Mouse (Mus musculus): ENCODE results near the gene Snx29. TPM values are rescaled to one million over a fixed set of nuclear protein-coding genes. Genes with fewer than 3 reads are reported as not detected.

Gene Snx29
- polyA plus RNA-seq, 1 experiment from 2014 or later, result 12.1 TPM

GRCm38 (mm10) chr16:11757951-11758350 lies 435.2 kb downstream of the Snx29 start:
- no peak overlapping the region for H3K4me3 ChIP-seq
- H3K27me3 ChIP-seq (replicated peaks; ENCODE audit: low read depth, poor library complexity, severe bottlenecking), result no peaks in the 10 kb centered on the region
- no peak overlapping the region for H3K27ac ChIP-seq (replicated peaks)
- 87% methylated on average over 7 of the region's 7 CpGs for WGBS
- no peaks in the 10 kb centered on the region for H3K9me3 ChIP-seq
- H3K36me3 ChIP-seq (replicated peaks), result no peaks in the 10 kb centered on the region
- no peaks in the 10 kb centered on the region for H3K4me1 ChIP-seq
- DNase-seq (ENCODE audit: low spot score), result no peak

DNA sequence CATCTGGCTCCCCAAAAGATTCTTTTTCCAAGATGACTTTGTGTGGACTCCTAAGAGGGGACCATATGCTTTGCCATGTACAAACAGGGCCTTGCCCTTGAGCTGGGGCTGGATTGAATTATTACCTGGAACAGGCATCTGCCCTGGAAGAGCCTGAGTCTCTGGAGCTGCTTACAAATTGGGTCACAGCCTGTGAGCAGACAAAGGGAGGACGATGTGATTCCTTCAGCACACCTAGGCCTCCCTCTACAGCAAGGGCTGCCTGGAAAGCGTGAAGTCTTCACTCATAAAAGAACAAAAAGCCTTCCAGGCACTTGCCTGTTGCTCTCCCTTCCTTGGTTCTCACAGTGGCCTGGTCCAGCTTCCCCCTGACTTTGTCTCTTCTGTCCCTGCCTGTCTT lies 449.6 kb downstream of the Snx29 start:
- Histone ChIP-seq H3K4me1 (no peaks in the 10 kb centered on the region), H3K4me3 (no peak overlapping the region), H3K27ac (replicated peaks) (no peak overlapping the region), H3K36me3 (replicated peaks) (no peaks in the 10 kb centered on the region), H3K27me3 (replicated peaks; ENCODE audit: low read depth, poor library complexity, severe bottlenecking) (no peaks in the 10 kb centered on the region), H3K9me3 (peaks cover 17% of the 10 kb centered on the region)
- DNase-seq (ENCODE audit: low spot score), result no peak
- WGBS, result 67% methylated on average over 2 of the region's 2 CpGs

GRCm38 (mm10) chr16:11774321-11774720 lies 451.6 kb downstream of the Snx29 start:
- Histone ChIP-seq H3K27ac (replicated peaks) (no peak overlapping the region), H3K4me3 (no peak overlapping the region), H3K27me3 (replicated peaks; ENCODE audit: low read depth, poor library complexity, severe bottlenecking) (no peaks in the 10 kb centered on the region), H3K36me3 (replicated peaks) (no peaks in the 10 kb centered on the region), H3K4me1 (no peaks in the 10 kb centered on the region), H3K9me3 (peaks cover 14% of the 10 kb centered on the region)
- 93% methylated on average over 1 of the region's 1 CpGs for WGBS
- DNase-seq (ENCODE audit: low spot score), result no peak

- WGBS, result 87% methylated on average over 3 of the region's 3 CpGs
These were observed 453.8 kb downstream of the Snx29 start for GRCm38 (mm10) chr16:11776528-11776927.

DNA sequence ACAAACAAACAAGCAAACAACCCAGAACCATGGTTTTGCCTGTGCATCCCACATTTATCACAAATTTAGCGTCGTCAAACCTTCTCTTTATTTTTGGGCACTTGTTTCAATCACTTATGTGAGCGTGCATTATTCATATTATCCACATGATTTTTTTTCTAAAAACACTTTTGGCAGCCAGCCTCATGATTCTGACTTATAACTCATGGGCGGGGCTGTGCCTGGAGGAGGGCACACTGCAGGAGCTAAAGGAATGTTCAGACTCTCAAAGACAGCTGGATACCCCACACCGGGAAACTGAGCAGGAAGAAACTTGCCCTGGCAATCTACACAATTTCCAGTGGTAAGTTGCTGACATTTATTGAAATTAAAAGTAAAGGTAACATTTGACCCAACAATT lies 455.5 kb downstream of the Snx29 start:
- 86% methylated on average over 5 of the region's 5 CpGs for WGBS
- H3K27ac ChIP-seq (replicated peaks), result no peak overlapping the region
- no peak for DNase-seq (ENCODE audit: low spot score)

More at GRCm38 (mm10) chr16:11776528-11776927, 453.8 kb downstream of the Snx29 start:
- no peak for DNase-seq (ENCODE audit: low spot score)
- H3K27ac ChIP-seq (replicated peaks), result no peak overlapping the region
- H3K36me3 ChIP-seq (replicated peaks), result no peaks in the 10 kb centered on the region
- H3K4me3 ChIP-seq, result no peak overlapping the region
- no peaks in the 10 kb centered on the region for H3K27me3 ChIP-seq (replicated peaks; ENCODE audit: low read depth, poor library complexity, severe bottlenecking)
- peaks cover 3% of the 10 kb centered on the region; the same call in 1 of the 2 replicates for H3K4me1 ChIP-seq
- no peaks in the 10 kb centered on the region for H3K9me3 ChIP-seq

DNA sequence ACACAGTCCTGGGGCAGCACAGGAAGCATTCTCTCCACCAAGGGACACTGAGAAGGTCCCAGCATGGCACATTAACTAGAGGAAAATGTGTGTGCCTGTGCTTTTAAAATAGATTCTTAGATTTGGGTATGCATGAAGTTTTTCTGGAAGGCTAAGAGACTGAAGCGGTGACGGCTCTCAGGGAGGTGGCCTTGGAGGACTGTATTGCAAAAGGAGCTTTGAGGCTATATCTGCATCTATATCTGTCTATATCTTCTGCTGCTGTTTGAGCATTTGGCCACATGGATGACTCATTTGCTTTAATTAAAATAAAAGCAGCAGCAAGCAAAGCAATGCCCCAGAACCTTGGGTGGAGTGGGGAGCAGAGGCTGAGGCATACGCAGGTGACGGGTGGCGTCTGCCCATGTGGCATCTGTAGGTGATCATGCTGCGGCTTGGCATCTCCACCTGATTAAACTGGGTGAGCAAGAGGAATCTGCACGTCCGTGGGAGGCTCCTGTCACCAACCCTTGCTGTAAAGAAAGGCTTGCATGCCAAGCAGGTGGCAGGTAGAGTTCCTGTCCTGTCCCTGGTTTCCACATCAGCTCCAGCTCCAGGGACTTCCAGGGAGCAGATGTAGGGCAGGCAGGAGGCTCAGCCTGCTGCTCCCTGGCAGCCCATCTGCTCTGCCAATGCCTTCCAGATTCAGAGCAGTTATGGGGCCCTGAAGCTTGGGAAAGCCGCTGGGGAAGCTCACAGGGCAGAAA lies 456.2 kb downstream of the Snx29 start:
- no peak for DNase-seq (ENCODE audit: low spot score)
- 88% methylated on average over 9 of the region's 9 CpGs for WGBS
- Histone ChIP-seq H3K4me1 (peaks cover 9% of the 10 kb centered on the region; the same call in 1 of the 2 replicates), H3K36me3 (replicated peaks) (no peaks in the 10 kb centered on the region), H3K27ac (replicated peaks) (no peak overlapping the region), H3K27me3 (replicated peaks; ENCODE audit: low read depth, poor library complexity, severe bottlenecking) (no peaks in the 10 kb centered on the region), H3K9me3 (no peaks in the 10 kb centered on the region), H3K4me3 (no peak overlapping the region)

More for the DNA sequence above, 455.5 kb downstream of the Snx29 start:
- no peaks in the 10 kb centered on the region for H3K9me3 ChIP-seq
- H3K4me3 ChIP-seq, result no peak overlapping the region
- H3K27me3 ChIP-seq (replicated peaks; ENCODE audit: low read depth, poor library complexity, severe bottlenecking), result no peaks in the 10 kb centered on the region
- peaks cover 9% of the 10 kb centered on the region; the same call in 1 of the 2 replicates for H3K4me1 ChIP-seq
- H3K36me3 ChIP-seq (replicated peaks), result no peaks in the 10 kb centered on the region

GRCm38 (mm10) chr16:11782082-11782481 lies 459.4 kb downstream of the Snx29 start:
- H3K4me1 ChIP-seq, result peaks cover 9% of the 10 kb centered on the region; the same call in 1 of the 2 replicates
- H3K27me3 ChIP-seq (replicated peaks; ENCODE audit: low read depth, poor library complexity, severe bottlenecking), result no peaks in the 10 kb centered on the region
- H3K27ac ChIP-seq (replicated peaks), result no peak overlapping the region
- H3K9me3 ChIP-seq, result no peaks in the 10 kb centered on the region
- WGBS, result 32% methylated on average over 2 of the region's 2 CpGs
- no peaks in the 10 kb centered on the region for H3K36me3 ChIP-seq (replicated peaks)
- no peak for DNase-seq (ENCODE audit: low spot score)
- H3K4me3 ChIP-seq, result no peak overlapping the region

DNA sequence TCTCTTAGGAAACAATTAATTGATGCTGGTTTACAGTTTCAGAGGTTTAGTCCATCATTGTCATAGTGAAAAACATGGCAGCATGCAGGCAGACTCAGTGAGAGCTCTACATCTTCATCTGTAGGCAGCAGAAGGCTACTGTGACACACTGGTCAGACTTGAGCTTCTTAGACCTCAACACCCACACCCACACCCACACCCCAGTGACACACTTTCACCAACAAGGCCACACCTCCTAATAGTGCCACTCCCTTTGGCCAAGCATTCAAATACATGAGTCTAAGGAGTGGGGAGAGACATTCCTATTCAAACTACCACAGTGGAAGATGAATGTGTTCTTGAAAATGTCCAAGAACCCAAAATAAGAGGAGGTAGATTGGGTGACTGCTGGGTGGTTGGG lies 460.6 kb downstream of the Snx29 start:
- Histone ChIP-seq H3K4me3 (no peak overlapping the region), H3K36me3 (replicated peaks) (no peaks in the 10 kb centered on the region), H3K9me3 (no peaks in the 10 kb centered on the region), H3K27ac (replicated peaks) (no peak overlapping the region), H3K27me3 (replicated peaks; ENCODE audit: low read depth, poor library complexity, severe bottlenecking) (no peaks in the 10 kb centered on the region), H3K4me1 (peaks cover 11% of the 10 kb centered on the region; the same call in 1 of the 2 replicates)
- no peak for DNase-seq (ENCODE audit: low spot score)

DNA sequence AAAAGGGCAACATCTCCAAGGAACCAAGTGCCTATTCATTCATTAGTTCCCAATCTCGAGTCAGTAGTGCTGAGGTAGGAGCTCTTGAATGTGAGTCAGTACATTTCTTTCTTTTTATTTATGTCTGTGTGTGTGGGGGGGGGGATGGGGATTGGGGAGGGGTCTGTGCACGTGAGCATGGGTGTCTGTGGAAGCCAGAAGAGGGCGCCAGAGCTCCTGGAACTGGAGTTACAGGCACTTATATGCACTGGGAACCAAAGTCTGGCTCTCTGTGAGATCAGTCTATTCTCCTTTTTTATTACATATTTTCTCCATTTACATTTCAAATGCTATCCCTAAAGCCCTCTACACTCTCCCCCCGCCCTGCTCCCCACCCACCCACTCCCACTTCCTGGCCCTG lies 461.6 kb downstream of the Snx29 start:
- no peaks in the 10 kb centered on the region for H3K36me3 ChIP-seq (replicated peaks)
- no peak overlapping the region for H3K27ac ChIP-seq (replicated peaks)
- 59% methylated on average over 4 of the region's 4 CpGs for WGBS
- H3K27me3 ChIP-seq (replicated peaks; ENCODE audit: low read depth, poor library complexity, severe bottlenecking), result no peaks in the 10 kb centered on the region
- H3K4me3 ChIP-seq, result no peak overlapping the region
- no peak for DNase-seq (ENCODE audit: low spot score)
- H3K9me3 ChIP-seq, result no peaks in the 10 kb centered on the region
- H3K4me1 ChIP-seq, result peaks cover 15% of the 10 kb centered on the region; the same call in 1 of the 2 replicates

GRCm38 (mm10) chr16:11785806-11786205 lies 463.1 kb downstream of the Snx29 start:
- H3K27me3 ChIP-seq (replicated peaks; ENCODE audit: low read depth, poor library complexity, severe bottlenecking), result no peaks in the 10 kb centered on the region
- WGBS, result 73% methylated on average over 4 of the region's 4 CpGs
- DNase-seq (ENCODE audit: low spot score), result no peak
- H3K36me3 ChIP-seq (replicated peaks), result no peaks in the 10 kb centered on the region
- H3K4me1 ChIP-seq, result peaks cover 15% of the 10 kb centered on the region; the same call in 1 of the 2 replicates
- H3K27ac ChIP-seq (replicated peaks), result no peak overlapping the region
- H3K4me3 ChIP-seq, result no peak overlapping the region
- no peaks in the 10 kb centered on the region for H3K9me3 ChIP-seq

- H3K27ac ChIP-seq (replicated peaks), result no peak overlapping the region
- H3K4me1 ChIP-seq, result 0 out of 2 replicates have a peak, but pooled peaks cover 6% of the 10 kb centered on the region
- no peak overlapping the region for H3K4me3 ChIP-seq
- 92% methylated on average over 3 of the region's 3 CpGs for WGBS
- H3K27me3 ChIP-seq (replicated peaks; ENCODE audit: low read depth, poor library complexity, severe bottlenecking), result no peaks in the 10 kb centered on the region
- H3K36me3 ChIP-seq (replicated peaks), result no peaks in the 10 kb centered on the region
- DNase-seq (ENCODE audit: low spot score), result no peak
- H3K9me3 ChIP-seq, result peaks cover 3% of the 10 kb centered on the region; the same call in 1 of the 2 replicates
These were observed 467.8 kb downstream of the Snx29 start for GRCm38 (mm10) chr16:11790476-11790875.

- no peak for DNase-seq (ENCODE audit: low spot score)
- WGBS, result 19% methylated on average over 2 of the region's 2 CpGs
- Histone ChIP-seq H3K27ac (replicated peaks) (no peak overlapping the region), H3K27me3 (replicated peaks; ENCODE audit: low read depth, poor library complexity, severe bottlenecking) (no peaks in the 10 kb centered on the region), H3K9me3 (peaks cover 3% of the 10 kb centered on the region; the same call in 1 of the 2 replicates), H3K4me3 (no peak overlapping the region), H3K36me3 (replicated peaks) (no peaks in the 10 kb centered on the region), H3K4me1 (0 out of 2 replicates have a peak, but pooled peaks cover 3% of the 10 kb centered on the region)
These were observed 470.7 kb downstream of the Snx29 start for GRCm38 (mm10) chr16:11793391-11793790.

GRCm38 (mm10) chr16:11794628-11795027 lies 471.9 kb downstream of the Snx29 start:
- peaks cover 3% of the 10 kb centered on the region; the same call in 1 of the 2 replicates for H3K9me3 ChIP-seq
- no peaks in the 10 kb centered on the region for H3K36me3 ChIP-seq (replicated peaks)
- 73% methylated on average over 4 of the region's 4 CpGs for WGBS
- no peaks in the 10 kb centered on the region for H3K4me1 ChIP-seq
- H3K27me3 ChIP-seq (replicated peaks; ENCODE audit: low read depth, poor library complexity, severe bottlenecking), result no peaks in the 10 kb centered on the region
- no peak overlapping the region for H3K4me3 ChIP-seq
- DNase-seq (ENCODE audit: low spot score), result no peak
- H3K27ac ChIP-seq (replicated peaks), result no peak overlapping the region

Measured in embryonic facial prominence, embryonic 10.5 days (tissue).